Mouse (Mus musculus): Measurements from ENCODE around the gene Ttc28. TPM values are rescaled to one million over a fixed set of nuclear protein-coding genes. Genes with fewer than 3 reads are reported as not detected.

Gene Ttc28
- total and polyA plus RNA-seq, 3 experiments, result 0.21 to 0.89 (median 0.28) TPM

GRCm38 (mm10) chr5:110949791-110950190 lies 70.2 kb downstream of the Ttc28 start:
- no peak for DNase-seq (ENCODE audit: extremely low read depth)
- in situ Hi-C loops (cut with MboI; ENCODE audit: low pct_ligation_motif_present, low pct_unique_long_range_greater_than_20kb, low sequenced_read_pairs) (no loop called here), dilution Hi-C loops (cut with MboI; ENCODE audit: extremely low pct_ligation_motif_present, extremely low pct_unique_long_range_greater_than_20kb, low sequenced_read_pairs) (no loop called here)
- Histone ChIP-seq H3K79me2 (replicated peaks; ENCODE audit: control insufficient read depth, extremely low read depth, insufficient read depth, poor library complexity, severe bottlenecking) (no peaks in the 10 kb centered on the region), H3K27me3 (replicated peaks) (no peaks in the 10 kb centered on the region), H3K27ac (ENCODE audit: insufficient read depth, low read depth) (no peak overlapping the region), H3K36me3 (replicated peaks in 1 of 2; ENCODE audit: control insufficient read depth in 1 of 2, insufficient read depth in 1 of 2, low read length in 1 of 2) (no peaks in the 10 kb centered on the region), H3K9ac (ENCODE audit: insufficient read depth, low read depth) (no peak overlapping the region), H3K4me1 (ENCODE audit: control insufficient read depth in 1 of 2, insufficient read depth in 2 of 2) (peaks cover 0 to 2% of the 10 kb centered on the region in 2 experiments; a peak in 1 of 4 replicates), H3K4me2 (ENCODE audit: insufficient read depth, low read depth, poor library complexity, severe bottlenecking) (no peak overlapping the region), H3K9me3 (replicated peaks; ENCODE audit: low read length) (no peaks in the 10 kb centered on the region), H3K4me3 (replicated peaks in 1 of 3; ENCODE audit: low read depth in 2 of 3, low read length in 2 of 3, poor library complexity in 1 of 3) (no peak overlapping the region)
- TF ChIP-seq CHD1 (IDR thresholded peaks at IDR 0.05; ENCODE audit: low read depth, low read length), result no peak
- TF ChIP-seq MAZ (IDR thresholded peaks at IDR 0.05; ENCODE audit: low read depth, low read length), result no peak
- no peak for TF ChIP-seq KAT2A (IDR thresholded peaks at IDR 0.05; ENCODE audit: insufficient replicate concordance, low read length)
- no peak for TF ChIP-seq ZNF384 (IDR thresholded peaks at IDR 0.05; ENCODE audit: low read depth, low read length)
- TF ChIP-seq POLR2A (IDR thresholded peaks at IDR 0.05; ENCODE audit: low read depth, low read length), result no peak
- TF ChIP-seq MAX (IDR thresholded peaks at IDR 0.05; ENCODE audit: low read length), result no peak
- no peak for TF ChIP-seq UBTF (IDR thresholded peaks at IDR 0.05; ENCODE audit: low read depth, low read length)
- no peak for TF ChIP-seq JUND (conservative IDR thresholded peaks at IDR 0.05; ENCODE audit: low read depth, low read length)
- no peak for TF ChIP-seq CTCF (conservative IDR thresholded peaks at IDR 0.05 in 1 of 2, IDR thresholded peaks at IDR 0.05 in 1 of 2; ENCODE audit: low read depth in 2 of 2, low read length in 2 of 2)
- no peak for TF ChIP-seq ZMIZ1 (IDR thresholded peaks at IDR 0.05; ENCODE audit: low read depth, low read length)
- TF ChIP-seq CHD2 (IDR thresholded peaks at IDR 0.05; ENCODE audit: low read length), result no peak
- no peak for TF ChIP-seq BHLHE40 (IDR thresholded peaks at IDR 0.05; ENCODE audit: low read depth, low read length)
- TF ChIP-seq NRF1 (IDR thresholded peaks at IDR 0.05; ENCODE audit: low read depth, low read length), result no peak
- no peak for TF ChIP-seq MEF2A (IDR thresholded peaks at IDR 0.05; ENCODE audit: borderline replicate concordance, low read depth, low read length)

GRCm38 (mm10) chr5:110958196-110958595 lies 78.6 kb downstream of the Ttc28 start:
- H3K4me1 ChIP-seq (ENCODE audit: control insufficient read depth in 1 of 2, insufficient read depth in 2 of 2), result no peaks in the 10 kb centered on the region
- no peaks in the 10 kb centered on the region for H3K36me3 ChIP-seq (replicated peaks in 1 of 2; ENCODE audit: control insufficient read depth in 1 of 2, insufficient read depth in 1 of 2, low read length in 1 of 2)
- TF ChIP-seq MAFK (IDR thresholded peaks at IDR 0.05; ENCODE audit: insufficient replicate concordance, low read length) (peak; percentile 33; the same call in 1 of the 2 replicates), GABPA (IDR thresholded peaks at IDR 0.05; ENCODE audit: insufficient replicate concordance, low read depth, low read length) (no peak), MAX (IDR thresholded peaks at IDR 0.05; ENCODE audit: low read length) (no peak)
- no peak overlapping the region for H3K4me2 ChIP-seq (ENCODE audit: insufficient read depth, low read depth, poor library complexity, severe bottlenecking)
- H3K79me2 ChIP-seq (replicated peaks; ENCODE audit: control insufficient read depth, extremely low read depth, insufficient read depth, poor library complexity, severe bottlenecking), result no peaks in the 10 kb centered on the region
- no peaks in the 10 kb centered on the region for H3K9me3 ChIP-seq (replicated peaks; ENCODE audit: low read length)
- no peak overlapping the region for H3K9ac ChIP-seq (ENCODE audit: insufficient read depth, low read depth)
- no peak for DNase-seq (ENCODE audit: extremely low read depth)
- dilution Hi-C loops (cut with MboI; ENCODE audit: extremely low pct_ligation_motif_present, extremely low pct_unique_long_range_greater_than_20kb, low sequenced_read_pairs) (no loop called here), in situ Hi-C loops (cut with MboI; ENCODE audit: low pct_ligation_motif_present, low pct_unique_long_range_greater_than_20kb, low sequenced_read_pairs) (no loop called here)
- H3K27ac ChIP-seq (ENCODE audit: insufficient read depth, low read depth), result no peak overlapping the region
- H3K4me3 ChIP-seq (replicated peaks in 1 of 3; ENCODE audit: low read depth in 2 of 3, low read length in 2 of 3, poor library complexity in 1 of 3), result no peak overlapping the region
- peaks cover 2% of the 10 kb centered on the region for H3K27me3 ChIP-seq (replicated peaks)

Measured in CH12.LX (cell line).